Mouse (Mus musculus) kidney, adult 2 months (tissue): ENCODE measurements around the gene Spen.

Experiments
- CTCF ChIP-seq: fragments of 200-500 bp; conservative IDR thresholded peaks from 2 replicates; pipeline ENCODE4 v1.5.1; 2011; ENCODE audit warnings: low read depth, mild to moderate bottlenecking, control low read depth, low read length, moderate library complexity, mixed read lengths; ENCODE audit not compliant: insufficient read depth, insufficient read length
- POLR2A ChIP-seq: fragments of 200-500 bp; IDR thresholded peaks from one replicate; pipeline ENCODE4 v1.6.1; 2011; ENCODE audit warnings: low read depth, low read length, control low read depth

DNA sequence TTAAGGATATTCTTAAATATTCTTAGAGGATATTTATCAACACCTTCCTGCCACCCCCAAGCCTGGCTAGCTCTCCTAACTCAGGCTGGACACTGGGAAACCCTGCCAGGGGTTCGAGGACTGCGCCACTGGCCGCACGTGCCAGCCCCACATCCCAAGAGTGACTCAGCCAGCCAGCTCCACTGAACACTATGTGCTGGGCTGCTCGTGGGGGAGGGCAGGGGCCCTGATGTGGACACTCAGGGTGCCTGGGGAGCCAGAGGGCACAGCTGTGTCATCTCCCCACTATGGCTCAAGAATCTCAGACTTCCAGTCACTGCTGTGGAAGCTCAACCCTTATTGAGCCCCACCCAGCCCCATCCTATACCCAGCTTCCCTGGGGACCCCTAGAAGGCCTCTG lies 115.1 kb downstream of the Spen start:
- no peak for TF ChIP-seq CTCF
- no peak for TF ChIP-seq POLR2A
